Mouse (Mus musculus) small intestine, adult 2 months (tissue): ENCODE results near the gene Gm12185.

Source experiments
- CTCF ChIP-seq: fragments of 200-500 bp; IDR thresholded peaks from 2 replicates; pipeline ENCODE4 v1.5.1; 2012; ENCODE audit warnings: low read depth, mild to moderate bottlenecking, control low read depth, inconsistent platforms, low read length, moderate library complexity, mixed read lengths; ENCODE audit not compliant: insufficient replicate concordance, insufficient read length; ENCODE audit errors: extremely low read depth
- POLR2A ChIP-seq: fragments of 200-500 bp; IDR thresholded peaks from 2 replicates; pipeline ENCODE4 v1.6.1; 2012; ENCODE audit warnings: low read depth, mild to moderate bottlenecking, control low read depth, inconsistent platforms, low read length, moderate library complexity

DNA sequence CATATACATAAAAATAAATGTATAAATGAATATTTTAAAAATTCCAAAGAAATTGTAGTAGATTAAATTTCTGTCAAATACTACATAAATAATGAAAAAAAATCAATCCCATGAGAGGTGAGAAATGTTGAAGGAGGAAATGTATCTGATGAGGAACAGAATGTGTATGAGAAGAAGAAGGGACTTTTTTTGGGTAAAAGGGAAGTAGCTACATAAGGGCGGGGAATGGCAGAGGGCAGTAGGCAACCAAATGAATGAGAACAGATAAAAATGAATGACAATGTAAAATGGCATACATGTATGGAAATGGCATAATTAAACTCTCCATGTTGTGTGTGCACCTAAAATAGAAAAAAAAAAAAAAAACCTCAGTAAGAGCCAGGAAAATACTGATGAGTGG lies 78.4 kb downstream of the Gm12185 start:
- TF ChIP-seq POLR2A (no peak), CTCF (no peak)
